Mouse (Mus musculus) stomach, embryonic 14.5 days (tissue): ENCODE data around the gene Nck2. TPM values are rescaled to one million over a fixed set of nuclear protein-coding genes. Genes with fewer than 3 reads are reported as not detected.

Experiments
- ATAC-seq: fragments of 200-750 bp; cut with Nextera tagmentation; 2 replicates; pipeline ENCODE4 v1.8.0; 2017; ENCODE audit warnings: low read depth, moderate TSS enrichment; ENCODE audit not compliant: insufficient number of reproducible peaks, insufficient read depth, low FRiP score
- H3K27ac ChIP-seq: fragments of 300-500 bp; sonication (generic); 2 replicates; pipeline ENCODE4 v1.5.1; 2014; ENCODE audit warnings: mild to moderate bottlenecking, low read length, moderate library complexity, mixed read lengths
- H3K27me3 ChIP-seq: fragments of 300-500 bp; sonication (generic); 2 replicates; pipeline ENCODE4 v1.6.1; 2014; ENCODE audit warnings: low read length, control low read depth, mixed read lengths; ENCODE audit not compliant: control insufficient read depth, insufficient read depth
- H3K36me3 ChIP-seq: fragments of 300-500 bp; sonication (generic); 2 replicates; pipeline ENCODE4 v1.6.1; 2014; ENCODE audit warnings: mild to moderate bottlenecking, control low read depth, low read length, moderate library complexity, mixed read lengths; ENCODE audit not compliant: control insufficient read depth, insufficient read depth
- H3K4me1 ChIP-seq: fragments of 300-500 bp; sonication (generic); 2 replicates; pipeline ENCODE4 v1.6.1; 2014; ENCODE audit warnings: low read length, control low read depth, mixed read lengths; ENCODE audit not compliant: control insufficient read depth, insufficient read depth
- H3K4me2 ChIP-seq: fragments of 300-500 bp; sonication (generic); replicated peaks from 2 replicates; pipeline ENCODE4 v1.6.1; 2014; ENCODE audit warnings: low read depth, low read length, control low read depth
- H3K4me3 ChIP-seq: fragments of 300-500 bp; sonication (generic); 2 replicates; pipeline ENCODE4 v1.5.1; 2014; ENCODE audit warnings: low read depth, low read length, control low read depth
- H3K9ac ChIP-seq: fragments of 300-500 bp; sonication (generic); replicated peaks from 2 replicates; pipeline ENCODE4 v1.6.1; 2014; ENCODE audit warnings: low read depth, mild to moderate bottlenecking, control low read depth, low read length, moderate library complexity, mixed read lengths
- H3K9me3 ChIP-seq: fragments of 300-500 bp; sonication (generic); 2 replicates; pipeline ENCODE4 v1.6.1; 2016; ENCODE audit warnings: low read depth, low read length, control low read depth; ENCODE audit not compliant: control insufficient read depth
- WGBS: fragments of 180-500 bp; shearing (Covaris S2); extraction: QIAGEN DNeasy Blood & Tissue Kit; methylation state at CpG from one replicate; pipeline ENCODE4 v1.1.7; 2014; 5-methylcytosine and 5-hydroxymethylcytosine counted together
- polyA plus RNA-seq: library from polyadenylated mRNA; unstranded; fragments of >200 nt; fragmentation: Nextera tagmentation; extraction: Ambion mirVana; gene quantifications from 2 replicates; pipeline ENCODE4 v1.2.1, GENCODE M21; 2014

Gene Nck2
- polyA plus RNA-seq, 1 experiment from 2014 or later, result 49.0 TPM

DNA sequence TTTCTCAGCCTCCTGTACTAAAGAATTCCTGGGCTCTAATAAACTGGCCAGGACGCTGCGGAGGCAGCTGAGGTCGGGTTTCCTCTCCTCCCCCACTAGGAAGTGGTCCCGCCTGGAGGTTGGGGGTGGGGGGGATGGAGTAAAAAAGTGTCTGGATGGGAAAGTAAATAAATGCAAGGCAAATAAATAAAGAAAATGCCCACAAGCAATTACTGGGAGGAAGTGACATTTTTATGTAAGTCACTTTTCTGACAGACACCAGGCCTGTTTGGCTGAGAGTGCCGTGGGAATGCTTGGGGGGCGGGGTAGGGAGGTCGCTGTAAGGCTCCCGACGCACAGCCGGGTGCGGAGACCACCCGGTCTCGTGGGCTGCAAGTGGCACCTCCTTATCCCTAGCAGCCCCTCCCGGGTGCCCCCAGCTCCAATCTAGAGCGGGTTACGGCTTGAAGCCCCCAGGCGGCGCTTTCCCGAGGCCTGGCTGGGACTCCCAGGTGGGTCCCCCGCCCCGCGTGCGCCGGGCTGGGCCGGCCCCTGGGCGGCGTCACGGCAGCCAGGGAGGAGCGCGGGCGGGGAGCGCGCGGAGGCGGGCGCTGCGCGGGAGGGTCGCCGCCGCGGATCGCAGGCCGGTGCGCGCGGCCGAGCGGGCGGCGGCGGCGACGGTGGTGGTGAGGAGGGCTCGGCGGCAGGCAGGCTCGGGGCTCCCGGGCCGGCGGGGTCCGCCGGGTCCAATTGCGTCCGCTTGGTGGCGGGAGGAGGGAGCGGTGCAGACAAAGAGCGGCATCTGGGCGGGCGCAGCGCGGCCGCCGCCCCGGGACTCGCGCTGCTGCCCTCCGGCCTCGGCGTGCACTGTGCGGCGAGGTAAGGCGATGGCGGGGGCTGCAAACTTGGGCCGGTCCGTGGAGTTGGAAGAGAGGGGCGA lies 1.1 kb downstream of the Nck2 start:
- H3K9ac ChIP-seq, result peak overlapping the region; percentile 89

DNA sequence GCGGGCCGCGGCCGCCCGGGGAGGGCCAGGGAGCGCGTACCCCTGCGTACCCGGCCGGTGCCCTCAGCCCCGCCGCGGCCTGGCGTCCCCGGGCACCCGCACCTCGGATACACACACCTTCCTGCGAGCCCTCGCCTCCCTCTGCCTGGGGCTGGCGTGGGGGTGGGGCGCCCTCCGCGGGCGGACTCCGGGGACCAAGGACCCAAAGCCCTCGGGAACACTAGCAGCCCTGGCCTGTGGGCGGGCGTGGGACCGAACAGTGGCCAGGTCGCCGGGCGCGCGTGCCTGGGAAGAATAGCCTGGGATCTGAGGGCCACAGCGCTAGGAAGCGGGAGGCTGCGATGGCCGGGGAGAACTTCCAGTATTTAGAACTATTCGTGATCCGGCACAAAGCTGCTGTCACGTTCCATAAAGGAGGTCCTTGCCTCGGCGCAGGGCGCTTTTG lies 1.7 kb downstream of the Nck2 start:
- Histone ChIP-seq H3K4me3 (peak overlapping the region; percentile 96), H3K36me3 (no peaks in the 10 kb centered on the region), H3K27ac (peak overlapping the region; percentile 96), H3K4me2 (peak overlapping the region; percentile 48), H3K27me3 (no peaks in the 10 kb centered on the region), H3K4me1 (peaks cover 24% of the 10 kb centered on the region), H3K9ac (peak overlapping the region; percentile 89), H3K9me3 (no peaks in the 10 kb centered on the region)
- ATAC-seq, result peak; percentile 49
- under 1% methylated on average over 40 of the region's 44 CpGs for WGBS

More for the DNA sequence above, 1.1 kb downstream of the Nck2 start:
- Histone ChIP-seq H3K27me3 (no peaks in the 10 kb centered on the region), H3K4me3 (peak overlapping the region; percentile 96), H3K4me2 (peak overlapping the region; percentile 48), H3K36me3 (no peaks in the 10 kb centered on the region), H3K9me3 (no peaks in the 10 kb centered on the region), H3K27ac (peak overlapping the region; percentile 96), H3K4me1 (peaks cover 18% of the 10 kb centered on the region)
- ATAC-seq, result peak; percentile 91
- under 1% methylated on average over 70 of the region's 86 CpGs for WGBS

GRCm38 (mm10) chr1:43446731-43447601 lies 2.6 kb downstream of the Nck2 start:
- Histone ChIP-seq H3K27ac (peak overlapping the region; percentile 96; the same call in 1 of the 2 replicates), H3K9me3 (no peaks in the 10 kb centered on the region), H3K4me3 (peak overlapping the region; percentile 96), H3K4me1 (peaks cover 27% of the 10 kb centered on the region), H3K27me3 (no peaks in the 10 kb centered on the region), H3K9ac (peak overlapping the region; percentile 89), H3K4me2 (peak overlapping the region; percentile 48), H3K36me3 (no peaks in the 10 kb centered on the region)
- 8% methylated on average over 16 of the region's 16 CpGs for WGBS
- ATAC-seq, result no peak

GRCm38 (mm10) chr1:43447602-43448287 lies 3.4 kb downstream of the Nck2 start:
- WGBS, result 40% methylated on average over 9 of the region's 9 CpGs

GRCm38 (mm10) chr1:43450811-43451210 lies 6.4 kb downstream of the Nck2 start:
- Histone ChIP-seq H3K36me3 (no peaks in the 10 kb centered on the region; the same call in 1 of the 2 replicates), H3K9me3 (no peaks in the 10 kb centered on the region), H3K4me3 (no peak overlapping the region), H3K9ac (no peak overlapping the region), H3K27ac (no peak overlapping the region), H3K27me3 (no peaks in the 10 kb centered on the region), H3K4me1 (peaks cover 29% of the 10 kb centered on the region; the same call in 1 of the 2 replicates), H3K4me2 (no peak overlapping the region)
- ATAC-seq, result no peak
- WGBS, result 55% methylated on average over 1 of the region's 1 CpGs

More at GRCm38 (mm10) chr1:43447602-43448287, 3.4 kb downstream of the Nck2 start:
- no peaks in the 10 kb centered on the region; the same call in 1 of the 2 replicates for H3K36me3 ChIP-seq
- no peaks in the 10 kb centered on the region for H3K27me3 ChIP-seq
- peak overlapping the region; percentile 49; the same call in 1 of the 2 replicates for H3K27ac ChIP-seq
- H3K4me1 ChIP-seq, result peaks cover 27% of the 10 kb centered on the region
- 0 out of 2 replicates have a peak overlapping the region, but pooled peaks have one; percentile 0 for H3K9ac ChIP-seq
- H3K9me3 ChIP-seq, result no peaks in the 10 kb centered on the region
- no peak for ATAC-seq
- peak overlapping the region; percentile 96 for H3K4me3 ChIP-seq
- peak overlapping the region; percentile 48 for H3K4me2 ChIP-seq

GRCm38 (mm10) chr1:43453683-43454082 lies 9.3 kb downstream of the Nck2 start:
- H3K27me3 ChIP-seq, result no peaks in the 10 kb centered on the region
- no peak overlapping the region for H3K4me2 ChIP-seq
- no peak overlapping the region for H3K9ac ChIP-seq
- H3K36me3 ChIP-seq, result no peaks in the 10 kb centered on the region; the same call in 1 of the 2 replicates
- H3K27ac ChIP-seq, result no peak overlapping the region
- no peaks in the 10 kb centered on the region for H3K9me3 ChIP-seq
- no peak overlapping the region for H3K4me3 ChIP-seq
- 85% methylated on average over 3 of the region's 3 CpGs for WGBS
- peaks cover 22% of the 10 kb centered on the region; the same call in 1 of the 2 replicates for H3K4me1 ChIP-seq
- ATAC-seq, result no peak

DNA sequence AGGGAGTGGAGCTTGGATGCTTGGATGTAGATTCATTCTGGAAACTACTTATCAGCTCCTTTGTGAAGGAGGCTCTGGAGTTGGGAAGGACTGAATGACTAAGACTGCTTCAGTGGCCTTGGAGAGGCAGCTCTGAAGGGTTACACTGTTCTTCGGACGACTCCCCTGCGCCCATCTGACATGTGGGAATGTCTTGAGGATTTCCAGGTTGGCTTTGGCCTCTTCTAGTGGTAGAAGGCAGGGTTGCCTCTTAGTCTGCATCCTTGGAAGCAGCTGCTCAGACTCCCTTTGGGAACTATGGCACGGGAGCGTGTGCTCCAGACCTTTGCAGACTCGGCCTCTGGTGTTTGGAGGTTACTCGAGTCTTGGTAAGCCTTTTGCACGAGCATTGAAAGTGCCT lies 10.4 kb downstream of the Nck2 start:
- Histone ChIP-seq H3K4me1 (peaks cover 24% of the 10 kb centered on the region; the same call in 1 of the 2 replicates), H3K9me3 (no peaks in the 10 kb centered on the region), H3K36me3 (no peaks in the 10 kb centered on the region; the same call in 1 of the 2 replicates), H3K4me3 (no peak overlapping the region), H3K27me3 (no peaks in the 10 kb centered on the region), H3K9ac (no peak overlapping the region), H3K27ac (no peak overlapping the region), H3K4me2 (no peak overlapping the region)
- no peak for ATAC-seq
- 74% methylated on average over 8 of the region's 8 CpGs for WGBS
